28 mouse cellular contexts compared by ENCODE assay signal in the genomic region with DNA sequence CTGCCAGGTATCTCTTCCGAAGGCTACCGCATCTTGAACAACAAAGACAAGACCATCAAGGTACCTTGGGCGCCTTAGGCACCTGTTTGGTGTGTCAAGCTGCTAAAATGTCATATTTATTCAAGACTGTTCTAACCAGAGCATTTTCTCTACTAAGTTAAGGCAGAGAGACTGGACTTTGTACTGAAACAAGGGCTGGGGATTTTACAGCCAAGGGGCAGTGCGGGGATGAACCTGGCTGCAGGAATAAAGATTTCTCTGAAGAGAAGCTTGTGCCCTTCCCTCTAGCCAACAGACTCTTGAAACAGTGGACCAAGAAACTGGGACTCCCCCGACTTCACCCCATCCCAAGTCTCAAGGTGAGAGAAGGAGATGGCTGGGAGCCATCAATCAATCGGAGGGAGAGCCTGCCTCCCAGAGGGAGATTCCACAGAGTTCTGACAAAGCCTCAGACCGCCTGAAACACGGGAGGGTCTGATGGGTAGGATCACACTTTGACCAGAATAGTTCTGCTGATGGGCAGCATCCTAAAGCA. TPM values are rescaled to one million over a fixed set of nuclear protein-coding genes. Genes with fewer than 3 reads are reported as not detected.
DNase-seq lines count a peak whose midpoint lies in the region; ATAC-seq and TF ChIP-seq lines count a peak whose summit lies in the region.
"Had no signal": no experiment of that assay in that cellular context is flagged by ENCODE, and none has a peak within 500 bp of the region (broad histone marks: within the 10 kb centered on the region; RNA-seq: fewer than 3 reads in every experiment).

No protein-coding gene starts in this region.

- no peak overlapping the region for H3K9ac ChIP-seq in kidney, embryonic 16.5 days (replicated peaks; ENCODE audit: low read length)
- no peak overlapping the region for H3K9ac ChIP-seq in midbrain, embryonic 11.5 days (ENCODE audit: low read length)
- H3K9ac ChIP-seq in midbrain, embryonic 13.5 days (replicated peaks), result no peak overlapping the region
- no peak overlapping the region for H3K9ac ChIP-seq in liver, embryonic 16.5 days (ENCODE audit: low read depth, low read length)

- no peak for TF ChIP-seq POLR2A in kidney, adult 2 months (IDR thresholded peaks at IDR 0.05; ENCODE audit: low read depth, low read length)

- peaks cover 18% of the 10 kb centered on the region for H3K4me1 ChIP-seq in kidney, adult 2 months (ENCODE audit: control insufficient read depth, insufficient read depth, low read length)
- peaks cover 20% of the 10 kb centered on the region for H3K4me1 ChIP-seq in kidney, embryonic 16.5 days (ENCODE audit: insufficient read depth, low read length)
- H3K4me1 ChIP-seq in midbrain, embryonic 11.5 days (ENCODE audit: control insufficient read depth, insufficient read depth, low read length), result peaks cover 8% of the 10 kb centered on the region
- H3K4me1 ChIP-seq in midbrain, embryonic 13.5 days (replicated peaks), result peaks cover 7% of the 10 kb centered on the region
- H3K4me1 ChIP-seq in liver, embryonic 16.5 days (ENCODE audit: control insufficient read depth, low read depth, low read length), result peaks cover 11% of the 10 kb centered on the region

- H3K9me3 ChIP-seq in kidney, embryonic 16.5 days (ENCODE audit: low read length), result no peaks in the 10 kb centered on the region
- no peaks in the 10 kb centered on the region for H3K9me3 ChIP-seq in midbrain, embryonic 11.5 days (ENCODE audit: control insufficient read depth, low read length)
- H3K9me3 ChIP-seq in midbrain, embryonic 13.5 days, result no peaks in the 10 kb centered on the region
- H3K9me3 ChIP-seq in liver, embryonic 16.5 days (replicated peaks; ENCODE audit: control insufficient read depth, low read length), result no peaks in the 10 kb centered on the region
- H3K9me3 ChIP-seq: embryonic facial prominence, embryonic 13.5 days; forebrain, embryonic 10.5 days; heart, embryonic 13.5 days; hindbrain, embryonic 15.5 days; limb, embryonic 13.5 days had no signal

- no peak overlapping the region for H3K4me3 ChIP-seq in kidney, adult 2 months (ENCODE audit: insufficient read depth, low read depth, low read length)
- no peak overlapping the region for H3K4me3 ChIP-seq in kidney, embryonic 16.5 days (ENCODE audit: low read length)
- H3K4me3 ChIP-seq in midbrain, embryonic 11.5 days (ENCODE audit: low read depth, low read length), result no peak overlapping the region
- no peak overlapping the region for H3K4me3 ChIP-seq in midbrain, embryonic 13.5 days (replicated peaks)
- H3K4me3 ChIP-seq in liver, embryonic 16.5 days (ENCODE audit: low read depth, low read length), result no peak overlapping the region
- H3K4me3 ChIP-seq: heart, adult 2 months had no signal

- no peak for ATAC-seq in kidney, embryonic 16.5 days (ENCODE audit: low FRiP score, low TSS enrichment)
- ATAC-seq in midbrain, embryonic 11.5 days (ENCODE audit: low FRiP score), result no peak
- no peak for ATAC-seq in midbrain, embryonic 13.5 days
- ATAC-seq in liver, embryonic 16.5 days (ENCODE audit: low read depth), result no peak
- ATAC-seq: inflammation-experienced regulatory T-cells, adult 6 months; midbrain, embryonic 16.5 days had no signal

- WGBS in kidney, adult 2 months, result 61% methylated on average over 8 of the region's 8 CpGs
- WGBS in kidney, embryonic 16.5 days, result 70% methylated on average over 8 of the region's 8 CpGs
- 76% methylated on average over 8 of the region's 8 CpGs for WGBS in midbrain, embryonic 11.5 days
- WGBS in midbrain, embryonic 13.5 days, result 85% methylated on average over 8 of the region's 8 CpGs
- 56% methylated on average over 8 of the region's 8 CpGs for WGBS in liver, embryonic 16.5 days (ENCODE audit: insufficient replicate concordance)

- peak; percentile 66 for DNase-seq in kidney, adult 2 months
- DNase-seq in midbrain, embryonic 11.5 days (ENCODE audit: low spot score, missing footprints), result peak; percentile 75
- peak; percentile 29 for DNase-seq in kidney, postnatal 14 days
- DNase-seq in urinary bladder, postnatal 10 days (ENCODE audit: low spot score), result no peak
- DNase-seq in lung, adult 18-20 months, result no peak
- DNase-seq: cerebellum, adult 18-20 months; cerebellum, postnatal 10 days; gastrocnemius, adult 2 months; gastrocnemius, postnatal 36 days; heart, adult 2 months; heart, postnatal 10 days; layer of hippocampus, adult 9-11 months; lung, postnatal 14 days; right cerebral cortex, postnatal 25 days; thymus, adult 2 months; thymus, postnatal 36 days had no signal

- no peaks in the 10 kb centered on the region for H3K27me3 ChIP-seq in kidney, adult 2 months (replicated peaks; ENCODE audit: control insufficient read depth, insufficient read depth, low read length)
- peaks cover 9% of the 10 kb centered on the region for H3K27me3 ChIP-seq in kidney, embryonic 16.5 days (ENCODE audit: insufficient read depth, low read length)
- H3K27me3 ChIP-seq in midbrain, embryonic 11.5 days (ENCODE audit: control insufficient read depth, insufficient read depth, low read length), result peaks cover 5% of the 10 kb centered on the region
- H3K27me3 ChIP-seq in midbrain, embryonic 13.5 days, result peaks cover 31% of the 10 kb centered on the region
- H3K27me3 ChIP-seq in liver, embryonic 16.5 days (ENCODE audit: control insufficient read depth, insufficient read depth, low read depth, low read length), result peaks cover 6% of the 10 kb centered on the region; the same call in 1 of the 2 replicates

- H3K36me3 ChIP-seq in kidney, adult 2 months (ENCODE audit: control insufficient read depth, insufficient read depth, low read length), result no peaks in the 10 kb centered on the region; the same call in 1 of the 2 replicates
- peaks cover 16% of the 10 kb centered on the region for H3K36me3 ChIP-seq in kidney, embryonic 16.5 days (ENCODE audit: insufficient read depth, low read length)
- no peaks in the 10 kb centered on the region for H3K36me3 ChIP-seq in midbrain, embryonic 11.5 days (ENCODE audit: control insufficient read depth, insufficient read depth, low read length)
- H3K36me3 ChIP-seq in midbrain, embryonic 13.5 days, result 0 out of 2 replicates have a peak, but pooled peaks cover 3% of the 10 kb centered on the region
- peaks cover 5% of the 10 kb centered on the region; the same call in 1 of the 2 replicates for H3K36me3 ChIP-seq in liver, embryonic 16.5 days (ENCODE audit: control insufficient read depth, insufficient read depth)

- H3K27ac ChIP-seq in kidney, adult 2 months (ENCODE audit: insufficient read depth, low read depth, low read length), result no peak overlapping the region
- H3K27ac ChIP-seq in kidney, embryonic 16.5 days (ENCODE audit: low read length), result no peak overlapping the region
- H3K27ac ChIP-seq in midbrain, embryonic 11.5 days (ENCODE audit: low read depth, low read length), result no peak overlapping the region
- no peak overlapping the region for H3K27ac ChIP-seq in midbrain, embryonic 13.5 days
- peak overlapping the region; percentile 53 for H3K27ac ChIP-seq in liver, embryonic 16.5 days (ENCODE audit: low read length)
- H3K27ac ChIP-seq: embryonic facial prominence, embryonic 13.5 days; forebrain, embryonic 10.5 days; gastrocnemius, adult 2 months; heart, adult 2 months; heart, embryonic 13.5 days; hindbrain, embryonic 15.5 days; limb, embryonic 13.5 days had no signal

- no peak overlapping the region for H3K4me2 ChIP-seq in kidney, embryonic 16.5 days (replicated peaks; ENCODE audit: low read depth, low read length)
- no peak overlapping the region for H3K4me2 ChIP-seq in midbrain, embryonic 11.5 days
- no peak overlapping the region for H3K4me2 ChIP-seq in midbrain, embryonic 13.5 days (replicated peaks)
- H3K4me2 ChIP-seq in liver, embryonic 16.5 days (ENCODE audit: low read depth, low read length), result peak overlapping the region; percentile 42; the same call in 1 of the 2 replicates

- no peak for TF ChIP-seq CTCF in kidney, adult 2 months (conservative IDR thresholded peaks at IDR 0.05; ENCODE audit: insufficient read depth, insufficient read length, low read depth, low read length)

RNA-seq across cellular contexts. Expression of gene Marc1, which starts 0.7 kb away (rescaled TPM):
- polyA plus RNA-seq in kidney, adult 2 months (2012; rRNA removed), result 1.0 and 2.1 TPM in 2 replicates
- 0.26 and 0.37 TPM in 2 replicates for polyA plus RNA-seq in kidney, embryonic 16.5 days (2015; fragmentation: Nextera tagmentation; extraction: Ambion mirVana)
- not detected in 2 replicates for polyA plus RNA-seq in midbrain, embryonic 11.5 days (2014; fragmentation: Nextera tagmentation; extraction: Ambion mirVana)
- not detected in 2 replicates for polyA plus RNA-seq in midbrain, embryonic 13.5 days (2015; fragmentation: Nextera tagmentation; extraction: Ambion mirVana)
- 42.6 and 42.9 TPM in 2 replicates for polyA plus RNA-seq in liver, embryonic 16.5 days (2015; fragmentation: Nextera tagmentation; extraction: Ambion mirVana)
- polyA plus RNA-seq: embryonic facial prominence, embryonic 13.5 days; forebrain, embryonic 10.5 days; forebrain, embryonic 16.5 days; heart, embryonic 13.5 days; inflammation-experienced regulatory T-cells, adult 6 months; lung, embryonic 14.5 days had no signal

RNA-seq across cellular contexts. Expression of gene Marc2, which starts 34.5 kb away (rescaled TPM):
- polyA plus RNA-seq in kidney, adult 2 months (2012; rRNA removed), result 257 and 403 TPM in 2 replicates
- polyA plus RNA-seq in kidney, embryonic 16.5 days (2015; fragmentation: Nextera tagmentation; extraction: Ambion mirVana), result 196 and 228 TPM in 2 replicates
- 107 and 110 TPM in 2 replicates for polyA plus RNA-seq in midbrain, embryonic 11.5 days (2014; fragmentation: Nextera tagmentation; extraction: Ambion mirVana)
- 93.0 and 95.2 TPM in 2 replicates for polyA plus RNA-seq in midbrain, embryonic 13.5 days (2015; fragmentation: Nextera tagmentation; extraction: Ambion mirVana)
- polyA plus RNA-seq in liver, embryonic 16.5 days (2015; fragmentation: Nextera tagmentation; extraction: Ambion mirVana), result 222 and 226 TPM in 2 replicates

Comparison
In these comparisons a context has a peak if more than half of its experiments do, and no peak if none do; other contexts are left out.
1. DNase-seq: peak in kidney, adult 2 months (single experiment), midbrain, embryonic 11.5 days (single experiment) and kidney, postnatal 14 days (single experiment); none in urinary bladder, postnatal 10 days (single experiment) and lung, adult 18-20 months (0 of 2).
2. RNA of gene Marc1, which starts 0.7 kb away (polyA plus RNA-seq): 42.6 to 42.9 TPM in liver, embryonic 16.5 days; 1.0 to 2.1 TPM in kidney, adult 2 months, 0.26 to 0.37 TPM in kidney, embryonic 16.5 days, not detected in midbrain, embryonic 13.5 days and not detected in midbrain, embryonic 11.5 days; every median in the first group is over 10 times any median in the second.